Mouse (Mus musculus) bone marrow macrophage, adult 2 months (primary cell): ENCODE measurements around the gene B4galt2. TPM values are rescaled to one million over a fixed set of nuclear protein-coding genes. Genes with fewer than 3 reads are reported as not detected.

Experiments
- H3K27ac ChIP-seq: 2 replicates; pipeline ENCODE4 v1.5.1; 2012; ENCODE audit warnings: low read depth, low read length; ENCODE audit not compliant: insufficient read depth
- H3K4me1 ChIP-seq: 2 replicates; pipeline ENCODE4 v1.6.1; 2012; ENCODE audit warnings: low read length; ENCODE audit not compliant: control insufficient read depth, insufficient read depth
- H3K4me3 ChIP-seq: 2 replicates; pipeline ENCODE4 v1.5.1; 2012; ENCODE audit warnings: mild to moderate bottlenecking, low read length, moderate library complexity; ENCODE audit not compliant: insufficient read depth
- CTCF ChIP-seq: IDR thresholded peaks from 2 replicates; pipeline ENCODE4 v1.5.1; 2012; ENCODE audit warnings: low read depth, mild to moderate bottlenecking, low read length, moderate library complexity
- POLR2A ChIP-seq: IDR thresholded peaks from 2 replicates; pipeline ENCODE4 v1.6.1; 2012; ENCODE audit warnings: mild to moderate bottlenecking, low read depth, low read length, borderline replicate concordance
- polyA plus RNA-seq: library from polyadenylated mRNA; stranded (reverse); fragments of >200 nt; gene quantifications from 2 replicates; pipeline ENCODE4 v1.2.4, GENCODE M21; 2012; ENCODE audit not compliant: missing spikeins, insufficient read depth, insufficient read length

The B4galt2 gene
- 0.32 TPM in 1 of 2 replicates, not detected in the other for polyA plus RNA-seq

DNA sequence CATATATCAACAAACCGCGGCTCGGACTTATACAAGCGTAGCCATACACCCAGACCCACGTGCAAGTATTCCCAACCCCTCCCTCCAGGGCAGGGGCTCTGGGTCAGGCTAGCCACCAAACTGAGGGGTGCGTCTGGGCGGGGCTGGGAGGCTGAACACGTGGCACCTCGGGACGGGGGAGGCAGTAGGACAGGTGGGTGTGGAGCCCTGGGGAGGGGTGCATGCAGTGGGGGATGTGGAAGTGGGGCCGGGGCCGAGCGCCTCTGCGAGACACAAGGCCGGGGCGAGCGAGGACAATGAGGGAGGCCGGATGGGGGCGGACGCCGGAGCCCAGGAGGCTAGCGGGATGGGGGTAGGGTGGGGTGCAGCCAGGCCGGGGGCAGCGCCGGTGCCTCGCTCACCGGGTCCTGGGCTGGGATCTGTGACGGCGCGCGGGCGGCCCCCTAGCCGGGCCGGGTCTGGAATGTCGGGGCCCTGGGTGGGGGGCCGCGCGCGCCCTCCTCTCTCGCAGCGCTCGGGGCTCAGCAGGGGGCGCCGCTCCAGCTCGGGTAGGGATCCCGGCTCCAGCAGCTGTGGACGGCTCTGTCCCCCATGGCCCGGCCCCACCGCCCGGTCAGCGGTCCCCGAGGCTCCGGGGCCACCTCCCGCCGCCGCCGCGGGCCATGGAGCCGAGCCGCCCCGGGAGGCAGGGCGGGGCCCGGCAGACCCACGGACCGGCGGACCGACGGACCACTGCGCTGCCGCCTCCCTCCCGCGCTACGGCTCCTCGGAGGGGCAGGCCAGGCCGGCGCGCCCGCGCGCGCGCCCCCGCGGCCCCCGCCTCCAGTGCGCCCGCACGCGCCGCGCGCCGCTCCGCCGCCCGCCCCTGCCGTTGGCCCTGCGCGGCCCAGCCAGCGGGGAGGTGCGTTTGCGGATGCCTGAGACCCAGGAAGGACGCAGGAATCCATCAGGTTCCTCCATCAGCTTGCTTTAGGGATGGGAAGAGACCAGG is at the start of gene B4galt2:
Gene B4galt2 (minus strand): TSS at position 787 of the 991 bp plus-strand sequence.
- H3K4me1 ChIP-seq: peaks cover 18% of the 10 kb centered on the region
- TF ChIP-seq CTCF: no peak
- no peak for TF ChIP-seq POLR2A
- peak within 1 kb of the TSS; percentile 44 for H3K4me3 ChIP-seq

GRCm38 (mm10) chr4:117929391-117929881 is 46.1 kb upstream of the B4galt2 start, which contains the start of gene Artn:
TSS of gene Artn (minus strand) at chr4:117929763.
- H3K4me3 ChIP-seq: peak within 1 kb of the TSS; percentile 10; the same call in 1 of the 2 replicates
- H3K27ac ChIP-seq: no peak within 1 kb of the TSS
- TF ChIP-seq CTCF (no peak), POLR2A (no peak)

More for the DNA sequence above, at the start of gene B4galt2:
- no peak within 1 kb of the TSS for H3K27ac ChIP-seq

DNA sequence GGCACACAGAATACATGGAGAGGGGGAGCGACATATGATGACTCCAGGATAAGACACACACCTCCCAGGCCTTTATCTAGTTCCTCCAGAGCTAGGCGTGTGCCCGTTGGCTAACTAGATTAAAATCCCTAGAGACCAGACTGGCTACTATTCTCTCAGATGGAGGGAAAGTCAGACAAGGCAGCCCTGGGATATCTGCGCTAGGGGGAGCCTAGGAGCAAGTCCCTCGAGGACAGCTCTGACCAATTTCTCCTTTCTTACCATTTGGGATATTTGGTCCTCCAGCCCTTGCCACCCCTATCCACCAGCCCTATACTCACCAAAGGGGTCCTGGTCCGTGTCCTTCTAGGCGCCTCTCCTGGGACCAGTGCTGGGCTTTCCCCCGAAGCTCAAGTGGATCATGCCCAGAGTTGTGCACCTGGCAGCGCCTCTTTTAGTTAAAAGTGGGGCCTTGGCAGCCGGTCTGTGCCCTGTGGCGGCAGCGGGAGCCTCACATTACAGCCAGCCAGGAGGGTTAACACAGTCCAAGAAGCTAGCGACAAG is 45.5 kb upstream of the B4galt2 start:
- TF ChIP-seq CTCF (peak; percentile 9; the same call in 1 of the 2 replicates), POLR2A (no peak)
- Histone ChIP-seq H3K27ac (no peak overlapping the region), H3K4me3 (peak overlapping the region; percentile 10; the same call in 1 of the 2 replicates), H3K4me1 (no peaks in the 10 kb centered on the region)

More at GRCm38 (mm10) chr4:117929391-117929881, 46.1 kb upstream of the B4galt2 start, which contains the start of gene Artn:
- no peaks in the 10 kb centered on the region for H3K4me1 ChIP-seq

- TF ChIP-seq CTCF: peak; percentile 92
- no peak for TF ChIP-seq POLR2A
- Histone ChIP-seq H3K4me1 (no peaks in the 10 kb centered on the region), H3K4me3 (no peak overlapping the region)
These were observed 44.9 kb upstream of the B4galt2 start for GRCm38 (mm10) chr4:117928234-117928633.

DNA sequence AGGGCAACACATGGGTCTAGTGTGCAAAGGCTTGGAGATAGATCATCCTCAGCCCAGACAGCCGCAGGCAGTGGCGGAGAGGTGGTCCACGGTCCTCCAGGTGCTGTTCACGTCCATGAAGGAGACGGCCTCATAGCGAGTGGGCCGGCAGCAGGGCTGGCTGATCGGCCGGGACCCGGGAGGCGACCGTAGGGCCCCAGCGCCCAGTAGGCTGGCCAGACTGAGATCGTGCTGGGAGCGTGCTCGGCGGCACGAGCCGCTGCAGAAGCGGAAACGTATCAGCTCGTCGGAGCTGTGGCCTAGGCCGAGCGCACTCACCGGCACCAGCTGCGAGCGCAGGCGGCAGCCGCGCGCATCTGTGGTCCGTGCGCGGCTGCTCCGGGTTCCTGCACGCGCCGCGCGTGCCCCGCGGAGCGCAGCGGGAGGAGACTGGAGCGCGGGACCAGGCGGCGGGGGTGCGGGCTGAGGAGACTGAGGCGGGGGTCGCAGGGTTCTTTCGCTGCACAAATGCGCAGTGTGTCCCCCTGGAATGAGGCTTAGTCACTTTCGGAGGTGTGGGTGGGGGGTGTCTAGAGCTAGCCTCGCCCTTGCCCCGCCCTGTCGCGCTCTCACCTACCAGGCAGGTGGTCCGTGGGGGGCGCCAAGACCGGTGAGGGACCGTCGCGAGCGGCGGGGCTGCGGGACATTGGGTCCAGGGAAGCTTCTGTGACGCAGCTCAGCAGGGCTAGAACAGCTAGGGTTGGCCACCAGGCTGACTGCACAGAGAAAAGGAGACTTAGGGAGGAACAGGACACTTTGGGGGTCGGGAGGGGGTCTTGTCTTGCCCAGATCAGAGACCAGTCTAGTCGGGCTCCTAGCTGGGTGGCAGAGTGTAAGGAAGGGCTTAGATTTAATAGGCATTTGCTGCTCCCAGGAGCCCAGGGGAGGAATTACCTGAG is 43.5 kb upstream of the B4galt2 start:
- peak overlapping the region; percentile 50 for H3K4me3 ChIP-seq
- TF ChIP-seq POLR2A (no peak), CTCF (no peak)
- H3K4me1 ChIP-seq: no peaks in the 10 kb centered on the region

More at GRCm38 (mm10) chr4:117928234-117928633, 44.9 kb upstream of the B4galt2 start:
- no peak overlapping the region for H3K27ac ChIP-seq

GRCm38 (mm10) chr4:117924916-117925315 is 41.6 kb upstream of the B4galt2 start:
- Histone ChIP-seq H3K4me1 (no peaks in the 10 kb centered on the region), H3K4me3 (no peak overlapping the region), H3K27ac (no peak overlapping the region)
- no peak for TF ChIP-seq CTCF
- no peak for TF ChIP-seq POLR2A

More for the DNA sequence above, 43.5 kb upstream of the B4galt2 start:
- H3K27ac ChIP-seq: no peak overlapping the region

DNA sequence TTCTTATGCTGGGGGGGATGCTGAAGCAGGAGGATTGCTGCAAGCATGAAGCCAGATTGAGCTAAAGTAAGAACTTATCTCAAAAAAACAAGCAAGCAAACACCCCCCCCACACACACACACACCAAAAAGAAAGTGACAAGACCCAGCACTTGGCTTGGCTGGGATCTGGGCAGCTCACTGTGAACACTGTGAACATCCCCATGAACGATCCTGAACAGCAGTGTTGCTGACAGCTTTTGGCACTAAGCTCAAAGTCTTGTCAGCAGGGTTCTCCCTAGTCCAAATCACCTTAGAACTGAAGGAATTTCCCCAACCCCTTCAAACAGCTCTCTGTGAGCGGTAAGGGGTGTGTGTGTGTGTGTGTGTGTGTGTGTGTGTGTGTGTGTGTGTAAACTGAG is 40.2 kb upstream of the B4galt2 start:
- no peak overlapping the region for H3K27ac ChIP-seq
- H3K4me1 ChIP-seq: peaks cover 10% of the 10 kb centered on the region
- no peak for TF ChIP-seq POLR2A
- no peak for TF ChIP-seq CTCF
- no peak overlapping the region for H3K4me3 ChIP-seq

GRCm38 (mm10) chr4:117921358-117921757 is 38.1 kb upstream of the B4galt2 start:
- no peak for TF ChIP-seq CTCF
- no peak for TF ChIP-seq POLR2A
- no peak overlapping the region for H3K27ac ChIP-seq
- no peak overlapping the region for H3K4me3 ChIP-seq
- H3K4me1 ChIP-seq: peaks cover 30% of the 10 kb centered on the region

- no peak for TF ChIP-seq POLR2A
- TF ChIP-seq CTCF: no peak
- Histone ChIP-seq H3K4me1 (peaks cover 32% of the 10 kb centered on the region), H3K4me3 (no peak overlapping the region), H3K27ac (0 out of 2 replicates have a peak overlapping the region, but pooled peaks have one; percentile 7)
These were observed 35.5 kb upstream of the B4galt2 start for GRCm38 (mm10) chr4:117918762-117919161.
